Mouse (Mus musculus): ENCODE measurements around the gene Slc30a9. TPM values are rescaled to one million over a fixed set of nuclear protein-coding genes. Genes with fewer than 3 reads are reported as not detected.

Slc30a9 gene
- polyA plus RNA-seq, 1 experiment = 29.9 TPM

- H3K4me1 ChIP-seq (replicated peaks; ENCODE audit: control insufficient read depth, insufficient read depth, low read length) = peaks cover 5% of the 10 kb centered on the region
- H3K27ac ChIP-seq (ENCODE audit: control insufficient read depth, insufficient read depth, low read length) = no peak overlapping the region
- no peak overlapping the region for H3K4me3 ChIP-seq (ENCODE audit: control insufficient read depth, insufficient read depth, low read length)
- no peaks in the 10 kb centered on the region for H3K27me3 ChIP-seq (ENCODE audit: control insufficient read depth, insufficient read depth, low read length)
- DNase-seq = no peak
- 85% methylated on average over 3 of the region's 3 CpGs for WGBS
- TF ChIP-seq CTCF (IDR thresholded peaks at IDR 0.05; ENCODE audit: borderline replicate concordance, control insufficient read depth, extremely low read depth, insufficient read depth, low read length, poor library complexity) (no peak), POLR2A (IDR thresholded peaks at IDR 0.05; ENCODE audit: control insufficient read depth, extremely low read depth, insufficient read depth, low read length, poor library complexity) (no peak)
- H3K36me3 ChIP-seq (ENCODE audit: control insufficient read depth, insufficient read depth, low read length) = peaks cover 4% of the 10 kb centered on the region; the same call in 1 of the 2 replicates
Observed at GRCm38 (mm10) chr5:67311811-67312521, 5.2 kb downstream of the Slc30a9 start.

DNA sequence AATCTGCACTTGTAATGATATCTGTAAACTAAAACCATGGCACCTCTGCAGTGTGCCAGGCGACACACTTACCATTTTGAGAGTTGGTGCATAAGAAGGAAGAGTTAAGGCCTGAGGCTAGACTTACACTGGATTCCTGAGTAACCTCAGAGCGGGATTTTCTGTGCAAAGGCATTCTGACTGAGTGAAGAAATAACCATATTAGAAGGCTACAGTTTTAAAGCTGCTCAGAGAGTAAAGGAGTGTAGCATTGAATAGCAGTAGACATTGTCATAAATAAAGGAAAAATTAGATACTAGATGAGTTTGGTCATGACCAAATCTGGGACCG lies 5.7 kb downstream of the Slc30a9 start:
- no peak for DNase-seq
- no peak overlapping the region for H3K4me3 ChIP-seq (ENCODE audit: control insufficient read depth, insufficient read depth, low read length)
- WGBS = 96% methylated on average over 3 of the region's 3 CpGs
- H3K4me1 ChIP-seq (replicated peaks; ENCODE audit: control insufficient read depth, insufficient read depth, low read length) = peaks cover 4% of the 10 kb centered on the region
- no peak for TF ChIP-seq CTCF (IDR thresholded peaks at IDR 0.05; ENCODE audit: borderline replicate concordance, control insufficient read depth, extremely low read depth, insufficient read depth, low read length, poor library complexity)
- TF ChIP-seq POLR2A (IDR thresholded peaks at IDR 0.05; ENCODE audit: control insufficient read depth, extremely low read depth, insufficient read depth, low read length, poor library complexity) = no peak
- no peak overlapping the region for H3K27ac ChIP-seq (ENCODE audit: control insufficient read depth, insufficient read depth, low read length)
- no peaks in the 10 kb centered on the region for H3K27me3 ChIP-seq (ENCODE audit: control insufficient read depth, insufficient read depth, low read length)
- H3K36me3 ChIP-seq (ENCODE audit: control insufficient read depth, insufficient read depth, low read length) = peaks cover 5% of the 10 kb centered on the region; the same call in 1 of the 2 replicates

- no peak for DNase-seq
- Histone ChIP-seq H3K4me3 (ENCODE audit: control insufficient read depth, insufficient read depth, low read length) (no peak overlapping the region), H3K36me3 (ENCODE audit: control insufficient read depth, insufficient read depth, low read length) (peaks cover 3% of the 10 kb centered on the region; the same call in 1 of the 2 replicates), H3K27me3 (ENCODE audit: control insufficient read depth, insufficient read depth, low read length) (no peaks in the 10 kb centered on the region), H3K27ac (ENCODE audit: control insufficient read depth, insufficient read depth, low read length) (no peak overlapping the region), H3K4me1 (replicated peaks; ENCODE audit: control insufficient read depth, insufficient read depth, low read length) (no peaks in the 10 kb centered on the region)
- 93% methylated on average over 17 of the region's 17 CpGs for WGBS
- TF ChIP-seq CTCF (IDR thresholded peaks at IDR 0.05; ENCODE audit: borderline replicate concordance, control insufficient read depth, extremely low read depth, insufficient read depth, low read length, poor library complexity) (no peak), POLR2A (IDR thresholded peaks at IDR 0.05; ENCODE audit: control insufficient read depth, extremely low read depth, insufficient read depth, low read length, poor library complexity) (no peak)
Observed at GRCm38 (mm10) chr5:67321656-67322268, 15.0 kb downstream of the Slc30a9 start.

DNA sequence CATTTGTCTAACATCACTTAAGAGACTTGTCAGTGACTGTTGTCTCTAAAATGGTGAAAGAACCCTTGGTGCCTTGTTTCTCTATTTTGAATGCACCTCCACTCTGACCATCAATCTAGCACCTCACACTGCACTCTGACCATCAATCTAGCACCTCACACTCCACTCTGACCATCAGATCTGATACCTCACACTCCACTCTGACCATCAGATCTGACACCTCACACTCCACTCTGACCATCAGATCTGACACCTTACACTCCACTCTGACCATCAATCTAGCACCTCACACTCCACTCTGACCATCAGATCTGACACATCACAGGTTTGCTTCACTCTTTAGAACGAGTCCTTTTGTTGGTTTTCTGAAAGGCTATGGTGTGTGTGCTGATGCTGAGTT lies 17.3 kb downstream of the Slc30a9 start:
- DNase-seq = no peak
- 89% methylated on average over 1 of the region's 1 CpGs for WGBS
- Histone ChIP-seq H3K27ac (ENCODE audit: control insufficient read depth, insufficient read depth, low read length) (no peak overlapping the region), H3K4me3 (ENCODE audit: control insufficient read depth, insufficient read depth, low read length) (no peak overlapping the region), H3K4me1 (replicated peaks; ENCODE audit: control insufficient read depth, insufficient read depth, low read length) (no peaks in the 10 kb centered on the region), H3K27me3 (ENCODE audit: control insufficient read depth, insufficient read depth, low read length) (no peaks in the 10 kb centered on the region), H3K36me3 (ENCODE audit: control insufficient read depth, insufficient read depth, low read length) (peaks cover 9% of the 10 kb centered on the region; the same call in 1 of the 2 replicates)
- TF ChIP-seq POLR2A (IDR thresholded peaks at IDR 0.05; ENCODE audit: control insufficient read depth, extremely low read depth, insufficient read depth, low read length, poor library complexity) (no peak), CTCF (IDR thresholded peaks at IDR 0.05; ENCODE audit: borderline replicate concordance, control insufficient read depth, extremely low read depth, insufficient read depth, low read length, poor library complexity) (no peak)

DNA sequence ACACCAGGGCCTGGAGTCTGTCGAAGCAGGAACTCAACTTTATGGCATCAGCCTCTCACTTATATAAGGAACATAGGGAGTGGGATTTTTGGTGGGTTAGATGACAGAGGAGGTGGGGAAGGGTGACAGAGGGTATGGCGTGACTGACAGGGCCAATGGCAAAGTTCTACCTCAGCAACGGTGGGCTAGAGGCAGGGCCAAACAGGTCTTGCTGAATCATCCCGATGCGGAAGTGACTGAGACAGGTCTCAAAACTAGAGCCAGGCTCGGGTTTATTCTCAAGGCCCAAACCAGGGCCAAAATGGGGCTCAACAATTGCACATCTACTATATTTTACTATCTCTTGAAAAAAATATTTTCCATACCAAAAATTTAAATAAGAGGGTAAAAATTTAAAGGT lies 34.1 kb downstream of the Slc30a9 start:
- peaks cover 13% of the 10 kb centered on the region for H3K36me3 ChIP-seq (ENCODE audit: control insufficient read depth, insufficient read depth, low read length)

GRCm38 (mm10) chr5:67347060-67347459 lies 40.3 kb downstream of the Slc30a9 start:
- no peak overlapping the region for H3K27ac ChIP-seq (ENCODE audit: control insufficient read depth, insufficient read depth, low read length)
- no peaks in the 10 kb centered on the region for H3K4me1 ChIP-seq (replicated peaks; ENCODE audit: control insufficient read depth, insufficient read depth, low read length)
- no peak for DNase-seq
- no peaks in the 10 kb centered on the region for H3K27me3 ChIP-seq (ENCODE audit: control insufficient read depth, insufficient read depth, low read length)
- TF ChIP-seq POLR2A (IDR thresholded peaks at IDR 0.05; ENCODE audit: control insufficient read depth, extremely low read depth, insufficient read depth, low read length, poor library complexity) = no peak
- no peak for TF ChIP-seq CTCF (IDR thresholded peaks at IDR 0.05; ENCODE audit: borderline replicate concordance, control insufficient read depth, extremely low read depth, insufficient read depth, low read length, poor library complexity)
- peaks cover 43% of the 10 kb centered on the region for H3K36me3 ChIP-seq (ENCODE audit: control insufficient read depth, insufficient read depth, low read length)
- no peak overlapping the region for H3K4me3 ChIP-seq (ENCODE audit: control insufficient read depth, insufficient read depth, low read length)
- 98% methylated on average over 2 of the region's 2 CpGs for WGBS

More for the DNA sequence above, 34.1 kb downstream of the Slc30a9 start:
- Histone ChIP-seq H3K4me1 (replicated peaks; ENCODE audit: control insufficient read depth, insufficient read depth, low read length) (no peaks in the 10 kb centered on the region), H3K27ac (ENCODE audit: control insufficient read depth, insufficient read depth, low read length) (no peak overlapping the region), H3K27me3 (ENCODE audit: control insufficient read depth, insufficient read depth, low read length) (no peaks in the 10 kb centered on the region), H3K4me3 (ENCODE audit: control insufficient read depth, insufficient read depth, low read length) (no peak overlapping the region)
- WGBS = 97% methylated on average over 6 of the region's 6 CpGs
- no peak for DNase-seq
- no peak for TF ChIP-seq CTCF (IDR thresholded peaks at IDR 0.05; ENCODE audit: borderline replicate concordance, control insufficient read depth, extremely low read depth, insufficient read depth, low read length, poor library complexity)
- TF ChIP-seq POLR2A (IDR thresholded peaks at IDR 0.05; ENCODE audit: control insufficient read depth, extremely low read depth, insufficient read depth, low read length, poor library complexity) = no peak

All from thymus, adult 2 months (tissue).